Mouse (Mus musculus) midbrain, embryonic 15.5 days (tissue): ENCODE data around the gene Prdm11. TPM values are rescaled to one million over a fixed set of nuclear protein-coding genes. Genes with fewer than 3 reads are reported as not detected.

Experiments
- ATAC-seq: fragments of 200-750 bp; cut with Nextera tagmentation; replicated peaks from 2 replicates; pipeline ENCODE4 v1.8.0; 2017; ENCODE audit warnings: moderate TSS enrichment
- H3K27ac ChIP-seq: fragments of 300-500 bp; sonication (generic); 2 replicates; pipeline ENCODE4 v1.5.1; 2015; ENCODE audit warnings: mild to moderate bottlenecking, inconsistent platforms
- H3K27me3 ChIP-seq: fragments of 300-500 bp; sonication (generic); replicated peaks from 2 replicates; pipeline ENCODE4 v1.6.1; 2015; ENCODE audit warnings: inconsistent platforms
- H3K36me3 ChIP-seq: fragments of 300-500 bp; sonication (generic); replicated peaks from 2 replicates; pipeline ENCODE4 v1.6.1; 2015; ENCODE audit warnings: inconsistent platforms
- H3K4me1 ChIP-seq: fragments of 300-500 bp; sonication (generic); 2 replicates; pipeline ENCODE4 v1.6.1; 2015; ENCODE audit warnings: inconsistent platforms
- H3K4me2 ChIP-seq: fragments of 300-500 bp; sonication (generic); 2 replicates; pipeline ENCODE4 v1.6.1; 2015; ENCODE audit warnings: inconsistent platforms, mild to moderate bottlenecking, moderate library complexity
- H3K4me3 ChIP-seq: fragments of 300-500 bp; sonication (generic); 2 replicates; pipeline ENCODE4 v1.5.1; 2015; ENCODE audit warnings: mild to moderate bottlenecking, inconsistent platforms
- H3K9ac ChIP-seq: fragments of 300-500 bp; sonication (generic); 2 replicates; pipeline ENCODE4 v1.6.1; 2015; ENCODE audit warnings: mild to moderate bottlenecking, inconsistent platforms
- H3K9me3 ChIP-seq: fragments of 300-500 bp; sonication (generic); 2 replicates; pipeline ENCODE4 v1.6.1; 2016; ENCODE audit warnings: inconsistent platforms
- WGBS: fragments of 180-500 bp; shearing (Covaris S2); methylation state at CpG from one replicate; pipeline ENCODE4 v1.1.7; 2015; ENCODE audit warnings: mixed read lengths; 5-methylcytosine and 5-hydroxymethylcytosine counted together
- polyA plus RNA-seq: library from polyadenylated mRNA; unstranded; fragments of >200 nt; fragmentation: Nextera tagmentation; extraction: Ambion mirVana; gene quantifications from 2 replicates; pipeline ENCODE4 v1.2.1, GENCODE M21; 2015

Prdm11 gene
- polyA plus RNA-seq, 1 experiment from 2014 or later, result 3.5 TPM

DNA sequence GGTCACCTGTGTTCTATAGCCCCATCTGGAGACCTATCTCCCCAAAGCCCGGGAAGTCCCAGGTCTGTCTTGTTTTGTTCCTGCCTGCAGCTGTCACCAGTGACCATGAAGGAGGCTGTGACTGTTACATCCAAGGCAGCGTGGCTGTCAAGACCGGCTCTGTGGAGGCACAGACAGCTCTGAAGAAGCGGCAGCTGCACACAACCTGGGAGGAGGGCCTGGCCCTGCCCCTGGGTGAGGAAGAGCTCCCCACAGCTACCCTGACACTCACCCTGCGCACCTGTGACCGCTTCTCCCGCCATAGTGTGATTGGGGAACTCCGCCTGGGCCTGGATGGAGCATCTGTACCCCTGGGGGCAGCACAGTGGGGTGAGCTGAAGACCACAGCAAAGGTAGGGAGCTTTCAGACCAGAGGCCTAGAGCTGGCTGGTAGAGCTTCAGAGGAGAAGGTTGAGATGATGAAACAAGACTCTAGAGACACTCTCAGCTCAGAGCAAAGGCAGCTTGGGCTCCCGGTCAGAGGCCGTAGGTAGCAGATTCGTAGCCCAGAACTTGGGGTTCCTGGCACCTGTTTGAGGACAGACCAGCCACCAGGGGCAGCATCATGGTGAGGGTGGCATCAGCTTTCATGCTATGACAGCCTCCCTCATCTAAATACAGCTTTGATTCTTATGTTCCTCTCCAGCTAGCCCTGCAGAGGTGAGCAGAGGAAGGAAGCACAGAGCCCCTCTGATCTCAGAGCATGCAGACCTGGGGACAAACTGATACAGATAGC lies 100.0 kb downstream of the Prdm11 start:
- H3K4me1 ChIP-seq, result peaks cover 24% of the 10 kb centered on the region
- H3K4me3 ChIP-seq, result no peak overlapping the region
- no peak overlapping the region for H3K4me2 ChIP-seq
- H3K27ac ChIP-seq, result no peak overlapping the region
- H3K9me3 ChIP-seq, result no peaks in the 10 kb centered on the region
- no peaks in the 10 kb centered on the region for H3K36me3 ChIP-seq
- ATAC-seq, result no peak
- WGBS, result 91% methylated on average over 11 of the region's 11 CpGs
- no peak overlapping the region for H3K9ac ChIP-seq
- H3K27me3 ChIP-seq, result no peaks in the 10 kb centered on the region

DNA sequence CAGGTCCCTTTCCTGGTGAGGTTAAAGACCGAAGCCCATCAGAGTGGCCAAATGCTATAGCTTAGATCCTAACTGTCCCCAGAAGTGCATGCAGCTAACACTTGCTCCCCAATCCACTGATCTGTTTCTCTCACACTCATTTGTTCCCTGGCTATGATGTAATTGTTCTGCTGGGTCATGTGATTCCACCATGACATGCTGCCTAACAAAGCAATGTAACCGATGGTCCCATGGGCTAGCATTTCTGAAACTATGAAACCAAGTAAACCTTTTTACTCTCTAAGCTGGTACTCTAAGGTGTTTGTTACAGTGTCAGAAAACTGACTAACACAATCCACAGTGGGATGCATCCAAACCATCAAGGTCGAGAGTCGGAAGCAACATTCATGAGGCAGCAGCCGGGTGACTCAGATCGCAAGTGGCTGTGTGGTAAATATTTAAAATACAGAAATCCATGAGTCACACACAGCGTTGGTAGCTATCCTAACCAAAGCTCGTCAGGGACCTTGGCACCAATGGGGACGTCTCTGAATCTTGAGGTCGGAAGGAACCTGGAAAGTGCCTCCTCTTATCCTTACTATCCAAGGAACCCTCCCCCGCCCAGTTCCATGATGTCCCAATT lies 100.7 kb downstream of the Prdm11 start:
- WGBS, result 95% methylated on average over 11 of the region's 11 CpGs
- no peaks in the 10 kb centered on the region for H3K36me3 ChIP-seq
- no peak overlapping the region for H3K4me2 ChIP-seq
- H3K27me3 ChIP-seq, result no peaks in the 10 kb centered on the region
- H3K27ac ChIP-seq, result no peak overlapping the region
- no peak overlapping the region for H3K4me3 ChIP-seq
- no peaks in the 10 kb centered on the region for H3K9me3 ChIP-seq
- no peak overlapping the region for H3K9ac ChIP-seq
- no peak for ATAC-seq
- peaks cover 24% of the 10 kb centered on the region for H3K4me1 ChIP-seq

DNA sequence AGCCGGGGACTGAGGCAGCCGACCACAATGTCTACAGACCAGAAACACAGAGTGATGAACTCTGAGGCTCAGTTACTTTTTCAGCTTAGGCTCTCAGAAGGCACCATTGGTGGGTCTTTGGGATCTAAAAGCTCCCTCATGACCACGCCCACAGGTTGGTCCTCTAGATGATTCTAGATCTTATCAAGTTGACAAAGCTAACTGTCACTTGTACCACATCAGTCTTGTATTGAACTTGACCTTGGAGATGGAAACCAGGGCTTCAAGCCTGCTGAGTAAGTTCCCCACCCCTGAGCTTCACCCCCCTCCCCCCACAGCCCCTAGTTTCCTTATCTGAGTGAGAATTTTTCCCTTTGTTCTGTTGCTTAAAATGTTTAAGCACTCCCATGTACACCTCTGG lies 101.6 kb downstream of the Prdm11 start:
- no peak for ATAC-seq
- WGBS, result 96% methylated on average over 3 of the region's 3 CpGs
- Histone ChIP-seq H3K4me2 (no peak overlapping the region), H3K9ac (no peak overlapping the region), H3K36me3 (no peaks in the 10 kb centered on the region), H3K4me1 (peaks cover 21% of the 10 kb centered on the region), H3K27me3 (no peaks in the 10 kb centered on the region), H3K4me3 (no peak overlapping the region), H3K9me3 (no peaks in the 10 kb centered on the region), H3K27ac (no peak overlapping the region)

DNA sequence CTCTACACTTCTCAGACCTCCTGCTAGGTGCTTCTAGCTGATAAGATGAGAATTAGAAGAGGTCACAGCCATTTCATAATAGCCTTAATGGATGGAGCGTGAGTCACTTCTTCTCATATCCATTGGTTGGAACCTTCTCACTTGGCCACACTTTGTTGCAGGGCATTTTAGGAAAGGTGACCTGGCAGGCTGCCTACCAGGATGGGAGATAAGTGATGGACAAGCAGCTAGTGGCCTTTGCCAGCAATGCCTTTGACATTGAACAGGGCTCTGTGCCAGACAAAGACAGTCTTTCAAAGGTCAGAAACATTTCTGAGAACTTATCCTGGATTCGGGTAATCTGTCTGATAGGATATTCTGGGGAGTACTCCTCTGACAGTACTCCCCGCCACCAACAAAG lies 102.6 kb downstream of the Prdm11 start:
- H3K27ac ChIP-seq, result no peak overlapping the region
- no peaks in the 10 kb centered on the region for H3K36me3 ChIP-seq
- H3K9ac ChIP-seq, result no peak overlapping the region
- H3K4me3 ChIP-seq, result no peak overlapping the region
- no peak overlapping the region for H3K4me2 ChIP-seq
- H3K9me3 ChIP-seq, result no peaks in the 10 kb centered on the region
- H3K27me3 ChIP-seq, result no peaks in the 10 kb centered on the region
- WGBS, result 96% methylated on average over 3 of the region's 3 CpGs
- H3K4me1 ChIP-seq, result peaks cover 12% of the 10 kb centered on the region
- no peak for ATAC-seq

DNA sequence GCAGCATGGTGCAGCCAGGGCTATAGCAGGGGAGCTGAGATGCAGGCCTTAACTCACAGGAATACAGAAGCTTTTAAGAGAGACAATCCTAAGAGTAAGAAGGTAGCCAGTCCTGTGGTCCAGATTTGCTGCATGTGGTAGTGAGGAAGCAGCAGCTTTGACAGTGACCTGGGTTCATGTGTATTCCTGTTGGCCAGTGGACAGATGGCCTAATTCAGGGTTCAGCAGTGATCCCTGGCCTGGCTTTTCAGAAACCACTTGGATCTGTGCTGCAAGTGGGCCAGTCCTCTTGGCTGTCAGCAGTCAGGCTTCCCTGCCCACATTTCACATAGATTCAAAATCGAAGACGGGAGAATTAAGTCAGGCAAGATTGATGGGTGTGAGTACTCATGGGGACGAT lies 104.5 kb downstream of the Prdm11 start:
- Histone ChIP-seq H3K4me1 (no peaks in the 10 kb centered on the region), H3K27ac (no peak overlapping the region), H3K4me3 (no peak overlapping the region), H3K36me3 (no peaks in the 10 kb centered on the region), H3K4me2 (no peak overlapping the region), H3K9ac (no peak overlapping the region), H3K27me3 (no peaks in the 10 kb centered on the region), H3K9me3 (no peaks in the 10 kb centered on the region)
- ATAC-seq, result no peak
- WGBS, result 80% methylated on average over 3 of the region's 3 CpGs

DNA sequence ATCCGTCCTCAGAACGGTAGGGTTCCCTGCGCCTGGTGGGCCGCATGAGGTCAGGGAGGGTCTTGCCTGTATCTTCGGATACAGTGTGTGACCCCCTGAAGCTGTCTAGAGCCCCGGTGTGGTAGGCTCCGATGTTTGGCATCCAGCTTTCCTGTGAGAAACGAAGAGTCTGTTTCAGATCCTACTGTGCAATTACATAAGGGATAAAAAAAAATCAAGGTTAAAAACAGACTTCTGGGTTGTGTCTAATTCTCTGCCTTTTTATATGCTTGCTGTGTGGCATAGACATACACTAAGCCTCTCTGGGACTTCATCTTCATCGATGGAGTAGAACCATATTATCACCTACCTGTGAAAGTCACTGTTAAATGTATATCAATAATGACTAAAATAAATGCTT lies 105.0 kb downstream of the Prdm11 start:
- H3K27ac ChIP-seq, result no peak overlapping the region
- no peak overlapping the region for H3K9ac ChIP-seq
- no peak for ATAC-seq
- H3K4me2 ChIP-seq, result no peak overlapping the region
- no peak overlapping the region for H3K4me3 ChIP-seq
- no peaks in the 10 kb centered on the region for H3K27me3 ChIP-seq
- no peaks in the 10 kb centered on the region for H3K36me3 ChIP-seq
- H3K4me1 ChIP-seq, result no peaks in the 10 kb centered on the region
- WGBS, result 83% methylated on average over 9 of the region's 9 CpGs
- no peaks in the 10 kb centered on the region for H3K9me3 ChIP-seq

DNA sequence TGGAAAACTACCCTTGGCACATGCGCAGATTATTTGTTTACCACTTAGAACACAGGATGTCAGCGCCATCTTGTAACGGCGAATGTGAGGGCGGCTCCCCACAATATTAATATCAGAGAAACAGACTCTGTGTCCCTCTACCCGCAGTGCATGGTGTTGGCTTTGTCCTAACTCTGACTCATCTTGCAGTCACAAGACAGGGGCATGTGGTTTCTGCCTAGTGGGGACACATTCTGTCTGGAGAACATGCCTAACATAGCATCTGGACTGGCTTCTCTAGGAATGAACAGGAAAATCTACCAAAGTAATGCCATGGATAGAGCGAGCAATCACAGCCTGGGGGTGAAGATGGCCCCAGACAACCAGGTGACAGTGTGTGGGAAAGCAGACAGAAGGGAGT lies 107.1 kb downstream of the Prdm11 start:
- Histone ChIP-seq H3K9ac (no peak overlapping the region), H3K27ac (no peak overlapping the region), H3K36me3 (no peaks in the 10 kb centered on the region), H3K4me3 (no peak overlapping the region), H3K9me3 (no peaks in the 10 kb centered on the region), H3K27me3 (no peaks in the 10 kb centered on the region), H3K4me2 (no peak overlapping the region), H3K4me1 (peaks cover 12% of the 10 kb centered on the region)
- WGBS, result 96% methylated on average over 7 of the region's 7 CpGs
- no peak for ATAC-seq

DNA sequence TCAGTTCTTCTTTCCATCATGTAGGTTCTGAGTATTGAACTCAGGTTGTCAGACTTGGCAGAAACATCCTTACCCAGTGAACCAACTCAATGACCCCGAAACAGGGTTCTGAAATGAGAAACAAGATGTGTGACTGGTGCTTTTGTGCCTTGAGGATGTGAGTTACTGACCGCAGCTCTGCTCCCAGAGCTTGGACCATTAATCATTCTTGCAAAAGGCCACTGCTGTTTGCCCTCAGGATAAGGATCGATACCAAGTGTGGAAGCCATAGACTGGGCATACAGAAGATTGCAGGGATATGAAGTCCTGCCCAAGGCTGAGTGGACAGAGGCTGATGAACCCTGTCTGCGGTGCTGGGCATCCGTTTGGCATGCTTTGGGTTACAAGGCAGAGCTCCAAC lies 107.9 kb downstream of the Prdm11 start:
- 94% methylated on average over 5 of the region's 5 CpGs for WGBS
- H3K9ac ChIP-seq, result no peak overlapping the region
- H3K4me3 ChIP-seq, result no peak overlapping the region
- no peaks in the 10 kb centered on the region for H3K36me3 ChIP-seq
- no peak overlapping the region for H3K4me2 ChIP-seq
- no peak overlapping the region for H3K27ac ChIP-seq
- H3K27me3 ChIP-seq, result no peaks in the 10 kb centered on the region
- H3K4me1 ChIP-seq, result peaks cover 12% of the 10 kb centered on the region
- no peaks in the 10 kb centered on the region for H3K9me3 ChIP-seq
- no peak for ATAC-seq

DNA sequence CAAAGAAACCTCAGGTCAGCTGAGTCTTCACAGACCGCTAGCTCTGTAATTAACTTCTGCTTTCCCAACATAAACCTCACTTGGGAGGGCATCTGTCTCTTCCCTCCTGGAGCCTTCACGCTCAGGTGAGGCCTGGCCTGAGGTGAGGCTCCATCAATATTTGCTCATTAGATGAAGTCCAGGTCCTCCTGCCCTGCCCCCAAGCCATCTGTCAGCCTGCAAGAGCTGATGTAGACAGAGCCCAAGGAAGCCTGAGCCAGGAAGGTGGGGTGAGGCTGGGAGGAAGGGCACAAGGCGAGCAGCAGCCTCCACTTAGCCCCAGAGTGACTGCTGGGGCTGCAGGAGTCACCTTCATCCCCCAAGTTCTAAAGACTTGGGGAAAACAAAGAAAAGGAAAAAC lies 110.5 kb downstream of the Prdm11 start:
- no peak overlapping the region for H3K9ac ChIP-seq
- no peaks in the 10 kb centered on the region for H3K36me3 ChIP-seq
- peaks cover 12% of the 10 kb centered on the region for H3K4me1 ChIP-seq
- H3K27me3 ChIP-seq, result no peaks in the 10 kb centered on the region
- H3K27ac ChIP-seq, result no peak overlapping the region
- no peak overlapping the region for H3K4me3 ChIP-seq
- WGBS, result 63% methylated on average over 3 of the region's 3 CpGs
- H3K4me2 ChIP-seq, result no peak overlapping the region
- no peaks in the 10 kb centered on the region for H3K9me3 ChIP-seq
- ATAC-seq, result no peak

DNA sequence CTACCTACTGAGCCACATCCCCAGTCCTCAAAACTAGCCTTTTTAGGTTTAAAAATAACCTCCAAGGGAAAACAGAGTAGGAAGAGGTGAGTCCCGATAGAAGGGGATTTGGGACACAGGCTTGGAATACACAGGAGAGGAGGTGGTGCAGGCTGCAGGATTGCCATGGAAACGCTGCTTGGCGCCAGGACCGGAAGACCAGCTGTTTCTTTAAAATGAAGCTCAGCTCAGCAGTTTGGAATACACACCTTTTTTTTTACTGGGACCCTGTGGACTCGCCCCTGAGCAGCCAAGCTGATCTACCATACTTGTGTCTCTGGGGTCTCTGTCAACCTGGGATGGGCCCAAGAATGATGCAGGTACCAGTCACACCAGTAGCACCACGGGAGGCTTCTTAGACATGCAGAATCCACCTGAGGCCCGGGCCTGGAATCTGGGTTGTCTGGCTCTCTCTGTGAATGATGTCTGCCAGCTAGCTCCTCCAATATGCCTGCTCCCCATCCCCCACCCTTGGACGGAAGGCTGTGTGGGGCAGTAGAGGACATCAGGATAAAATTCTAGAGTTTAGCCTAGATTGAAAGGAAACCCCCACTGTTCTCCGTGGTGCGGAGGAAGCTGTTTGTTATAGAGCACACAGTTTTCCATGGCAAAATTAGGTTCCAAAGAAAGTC lies 111.5 kb downstream of the Prdm11 start:
- H3K4me2 ChIP-seq, result no peak overlapping the region
- no peaks in the 10 kb centered on the region for H3K36me3 ChIP-seq
- H3K4me3 ChIP-seq, result no peak overlapping the region
- H3K9me3 ChIP-seq, result no peaks in the 10 kb centered on the region
- H3K27me3 ChIP-seq, result no peaks in the 10 kb centered on the region
- no peak overlapping the region; the same call in 1 of the 2 replicates for H3K9ac ChIP-seq
- peaks cover 12% of the 10 kb centered on the region for H3K4me1 ChIP-seq
- peak overlapping the region; percentile 56 for H3K27ac ChIP-seq
- 15% methylated on average over 10 of the region's 10 CpGs for WGBS
- peak; percentile 50; the same call in 1 of the 2 replicates for ATAC-seq

DNA sequence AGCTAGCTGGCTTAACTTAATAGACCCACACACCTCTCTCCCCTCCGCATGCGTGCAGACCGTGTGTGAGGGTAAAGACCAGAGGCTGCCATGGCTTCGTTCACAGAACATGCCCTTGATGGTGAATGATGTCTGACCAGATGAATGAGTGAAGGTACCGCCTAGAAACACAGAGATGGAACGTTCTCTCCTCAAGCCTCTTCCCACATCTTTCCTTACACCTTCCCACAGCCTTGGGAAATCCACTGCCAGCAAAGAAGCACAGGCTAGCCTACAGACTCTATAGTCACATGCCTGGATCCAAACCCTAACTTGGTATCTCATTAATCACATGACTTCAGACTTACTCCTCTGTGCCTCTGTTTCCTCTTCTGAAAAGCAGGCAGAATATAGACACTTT lies 112.6 kb downstream of the Prdm11 start:
- H3K9ac ChIP-seq, result no peak overlapping the region
- WGBS, result 87% methylated on average over 6 of the region's 6 CpGs
- no peaks in the 10 kb centered on the region for H3K36me3 ChIP-seq
- H3K4me2 ChIP-seq, result no peak overlapping the region
- H3K4me1 ChIP-seq, result peaks cover 12% of the 10 kb centered on the region
- no peaks in the 10 kb centered on the region for H3K27me3 ChIP-seq
- H3K9me3 ChIP-seq, result no peaks in the 10 kb centered on the region
- no peak overlapping the region for H3K4me3 ChIP-seq
- ATAC-seq, result no peak
- H3K27ac ChIP-seq, result no peak overlapping the region

DNA sequence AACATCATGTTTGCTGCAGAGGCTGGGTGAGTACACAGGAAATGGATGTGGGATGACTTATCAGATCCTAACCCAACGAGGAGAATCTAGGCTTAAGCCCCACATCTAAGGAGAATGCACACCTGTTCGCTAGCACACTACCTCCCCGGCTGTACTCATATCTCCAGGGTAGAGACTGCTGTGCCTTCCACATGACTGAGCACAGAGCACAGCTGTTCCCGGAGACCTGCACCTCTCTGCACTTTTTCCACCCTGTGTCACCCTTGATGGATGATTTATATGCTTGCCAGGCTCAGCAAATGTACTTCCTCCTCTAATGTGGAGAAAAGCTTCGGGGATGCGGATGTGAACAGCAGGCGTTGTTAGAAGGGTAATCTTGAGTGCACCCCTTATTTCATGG lies 114.9 kb downstream of the Prdm11 start:
- peaks cover 19% of the 10 kb centered on the region for H3K4me1 ChIP-seq
- no peaks in the 10 kb centered on the region for H3K9me3 ChIP-seq
- no peak for ATAC-seq
- no peak overlapping the region for H3K4me3 ChIP-seq
- no peak overlapping the region for H3K9ac ChIP-seq
- no peaks in the 10 kb centered on the region for H3K27me3 ChIP-seq
- H3K36me3 ChIP-seq, result no peaks in the 10 kb centered on the region
- 81% methylated on average over 7 of the region's 7 CpGs for WGBS
- H3K27ac ChIP-seq, result no peak overlapping the region
- no peak overlapping the region for H3K4me2 ChIP-seq
